Mouse (Mus musculus) E14TG2a.4 (cell line): ENCODE data around the gene 5730522E02Rik.

ENCODE experiments used
- CTCF ChIP-seq: conservative IDR thresholded peaks from 2 replicates; pipeline ENCODE4 v1.5.1; 2014; ENCODE audit warnings: low read length
- NANOG ChIP-seq: IDR thresholded peaks from 2 replicates; pipeline ENCODE4 v1.6.1; 2014; ENCODE audit warnings: borderline replicate concordance, low read length, mixed read lengths
- POU5F1 ChIP-seq: IDR thresholded peaks from 2 replicates; pipeline ENCODE4 v1.6.1; 2014; ENCODE audit warnings: low read length, borderline replicate concordance

DNA sequence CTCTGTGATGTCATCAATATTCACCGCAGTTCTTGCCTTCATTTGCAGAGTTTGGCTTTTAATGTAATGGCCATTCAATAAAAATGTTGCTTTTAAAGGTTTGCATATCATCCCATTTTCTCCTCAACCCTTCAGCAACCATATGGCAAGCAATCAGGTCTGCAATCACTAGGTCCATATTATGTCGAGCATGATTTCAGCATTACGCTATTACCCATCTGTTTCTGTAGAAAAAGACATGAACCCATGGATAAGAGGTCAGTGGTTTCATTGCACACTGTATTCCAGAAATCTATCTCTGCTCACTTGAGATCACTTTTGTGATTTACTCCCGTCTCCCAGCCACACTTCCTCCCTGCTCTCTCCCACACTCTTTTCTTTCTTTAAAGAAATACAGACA is 213.1 kb downstream of the 5730522E02Rik start:
- no peak for TF ChIP-seq CTCF
- TF ChIP-seq NANOG, result no peak
- TF ChIP-seq POU5F1, result no peak
